Mouse (Mus musculus): ENCODE measurements around the gene Crebl2. TPM values are rescaled to one million over a fixed set of nuclear protein-coding genes. Genes with fewer than 3 reads are reported as not detected.

Gene Crebl2
- polyA plus RNA-seq (2021; fragmentation: Nextera tagmentation), result 21.1 and 29.9 TPM in 2 replicates
- long read RNA-seq, experiment 1, partial matches to known transcripts, result 0 of 35 reads
- long read RNA-seq, experiment 1, other reads (novel, unspliced or antisense), result 32 of 35 reads
- long read RNA-seq, experiment 2, transcript Crebl2-201 (5 exons, 3,629 nt), result major isoform, 10 of 23 reads
- long read RNA-seq, experiment 2, partial matches to known transcripts, result 1 of 23 reads
- long read RNA-seq, experiment 2, other reads (novel, unspliced or antisense), result 11 of 23 reads

GRCm38 (mm10) chr6:134829786-134830700 is at the start of gene Crebl2:
TSS of gene Crebl2 (plus strand) at chr6:134830154.

DNA sequence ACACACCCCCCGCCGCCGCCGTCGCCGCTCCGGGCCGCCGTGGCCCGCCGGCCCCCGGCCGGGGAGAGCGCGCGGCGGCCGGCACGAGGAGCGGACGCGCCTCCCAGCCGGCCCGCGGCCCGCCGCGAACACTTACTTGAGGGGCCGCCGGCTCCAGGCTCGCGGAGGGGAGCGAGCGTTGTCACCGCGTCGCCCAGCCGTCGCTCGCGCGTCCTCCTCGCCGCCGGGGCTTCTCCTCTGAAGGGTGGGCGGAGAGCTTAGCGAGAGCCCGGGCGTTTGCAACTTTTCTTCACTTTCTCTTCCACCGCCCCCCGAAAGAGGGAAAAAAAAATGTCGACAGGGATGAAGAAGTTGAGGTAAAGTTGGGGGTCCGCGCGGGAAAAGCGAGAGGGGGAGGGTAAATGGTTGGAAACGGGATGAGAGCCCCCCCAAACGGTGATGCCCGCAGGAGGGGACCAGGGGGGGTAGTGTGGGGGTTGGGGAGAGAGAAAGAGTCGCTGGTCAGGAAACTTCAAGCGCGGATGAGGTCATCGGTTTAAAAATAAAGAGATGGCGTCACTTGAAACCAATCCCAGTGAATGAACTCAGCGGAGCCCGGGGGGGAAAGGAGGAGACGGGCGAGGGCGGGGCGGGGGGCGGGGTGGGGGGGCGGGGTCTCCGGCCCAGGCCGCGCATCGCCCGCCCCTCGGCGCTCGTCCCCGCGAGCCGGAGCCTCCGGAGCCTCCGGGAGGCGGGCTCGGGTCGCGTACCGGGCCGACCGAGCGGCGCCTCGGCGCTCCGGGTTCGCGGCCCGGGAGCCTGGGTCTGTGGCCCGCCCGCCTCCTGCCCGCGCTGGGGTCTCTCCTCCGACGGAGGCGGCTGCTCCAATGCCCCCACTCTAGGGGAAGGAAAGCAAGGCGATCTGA is 37.6 kb upstream of the Crebl2 start, which contains the start of gene Dusp16:
Gene Dusp16 (minus strand): TSS at position 485 of the 905 bp plus-strand sequence.

GRCm38 (mm10) chr6:134898095-134898965 is 68.4 kb downstream of the Crebl2 start, which contains the start of gene Gpr19:
TSS of gene Gpr19 (minus strand) at chr6:134898578.

Other genes with a start within 250 kb of the Crebl2 start
- gene Mansc1, start 197.7 kb upstream of the Crebl2 start, polyA plus RNA-seq (2021; fragmentation: Nextera tagmentation), result 4.4 and 5.1 TPM in 2 replicates
- gene Borcs5, start 190.6 kb upstream of the Crebl2 start, polyA plus RNA-seq (2021; fragmentation: Nextera tagmentation), result 73.9 and 84.8 TPM in 2 replicates
- gene Dusp16, start 37.5 kb upstream of the Crebl2 start, polyA plus RNA-seq (2021; fragmentation: Nextera tagmentation), result 2.7 TPM in 2 replicates
- gene Gpr19, start 68.4 kb downstream of the Crebl2 start, polyA plus RNA-seq (2021; fragmentation: Nextera tagmentation), result 26.1 and 30.7 TPM in 2 replicates
- gene Cdkn1b, start 90.2 kb downstream of the Crebl2 start, polyA plus RNA-seq (2021; fragmentation: Nextera tagmentation), result 28.9 and 43.6 TPM in 2 replicates
- 1.4 and 1.7 TPM in 2 replicates for gene Apold1, start 151.6 kb downstream of the Crebl2 start, polyA plus RNA-seq (2021; fragmentation: Nextera tagmentation)
- gene Ddx47, start 181.5 kb downstream of the Crebl2 start, polyA plus RNA-seq (2021; fragmentation: Nextera tagmentation), result 30.0 and 30.7 TPM in 2 replicates
- gene Gprc5a, start 235.5 kb downstream of the Crebl2 start, polyA plus RNA-seq (2021; fragmentation: Nextera tagmentation), result 0.06 and 0.13 TPM in 2 replicates